Mouse (Mus musculus): ENCODE results near the gene Camsap3.

- no peak for TF ChIP-seq USF1 (IDR thresholded peaks at IDR 0.05; ENCODE audit: low read depth)
- no peak for TF ChIP-seq POLR2A (IDR thresholded peaks at IDR 0.05; ENCODE audit: insufficient read length, low read depth)
- TF ChIP-seq MAX (IDR thresholded peaks at IDR 0.05; ENCODE audit: low read depth): no peak
- TF ChIP-seq E2F4 (IDR thresholded peaks at IDR 0.05; ENCODE audit: insufficient read depth): no peak
- TF ChIP-seq MYOD1 (IDR thresholded peaks at IDR 0.05; ENCODE audit: control insufficient read depth in 1 of 3, insufficient read length in 2 of 3, low read depth in 2 of 3): no peak
- no peak for TF ChIP-seq REST (IDR thresholded peaks at IDR 0.05; ENCODE audit: insufficient read depth, insufficient read length)
- TF ChIP-seq TCF12 (IDR thresholded peaks at IDR 0.05; ENCODE audit: insufficient read depth, poor library complexity, severe bottlenecking): no peak
- no peak for TF ChIP-seq POLR2AphosphoS2 (IDR thresholded peaks at IDR 0.05; ENCODE audit: insufficient read length, low read depth)
- no peak for TF ChIP-seq CEBPB (IDR thresholded peaks at IDR 0.05; ENCODE audit: insufficient read depth, poor library complexity, severe bottlenecking)
- TF ChIP-seq MYOG (IDR thresholded peaks at IDR 0.05; ENCODE audit: control insufficient read depth in 1 of 3, insufficient read depth in 1 of 3, insufficient read length in 2 of 3, low read depth in 2 of 3): no peak
Observed at GRCm38 (mm10) chr8:3655526-3655925, 68.4 kb downstream of the Camsap3 start, which contains the start of gene Retn.

Data from myocyte (in vitro differentiated cells).